Mouse (Mus musculus): Measurements from ENCODE around the gene Pstk. TPM values are rescaled to one million over a fixed set of nuclear protein-coding genes. Genes with fewer than 3 reads are reported as not detected.

Pstk gene
- polyA plus RNA-seq, 1 experiment from 2014 or later, result 39.6 TPM

- Histone ChIP-seq H3K4me1 (no peaks in the 10 kb centered on the region), H3K27ac (no peak overlapping the region), H3K9ac (no peak overlapping the region), H3K27me3 (no peaks in the 10 kb centered on the region), H3K9me3 (replicated peaks) (no peaks in the 10 kb centered on the region), H3K4me2 (no peak overlapping the region), H3K36me3 (ENCODE audit: poor library complexity, severe bottlenecking) (peaks cover 31% of the 10 kb centered on the region), H3K4me3 (no peak overlapping the region)
- WGBS, result 92% methylated on average over 5 of the region's 5 CpGs
- ATAC-seq, result no peak
These were observed 56.4 kb downstream of the Pstk start for GRCm38 (mm10) chr7:131427331-131427730.

DNA sequence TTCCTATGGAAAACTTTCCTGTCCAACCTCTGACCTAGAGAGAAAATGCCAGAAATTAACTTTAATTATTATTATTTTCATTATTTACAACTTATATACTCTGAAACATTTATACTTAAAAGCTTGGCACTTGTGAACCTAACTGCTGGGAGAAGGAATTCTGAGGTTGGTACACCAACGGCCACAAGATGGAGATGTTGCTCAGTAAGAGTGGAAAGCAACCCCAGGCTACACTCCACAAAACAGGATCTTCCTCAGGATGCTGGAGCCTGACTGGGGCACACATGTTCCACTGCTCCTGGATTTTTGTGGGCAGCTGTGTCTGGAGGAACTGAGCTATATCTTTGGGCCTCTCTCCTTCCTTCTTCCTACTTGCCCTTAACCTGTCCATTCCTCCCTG lies 61.3 kb downstream of the Pstk start:
- Histone ChIP-seq H3K27ac (no peak overlapping the region), H3K4me1 (no peaks in the 10 kb centered on the region), H3K27me3 (peaks cover 5% of the 10 kb centered on the region; the same call in 1 of the 2 replicates), H3K4me2 (no peak overlapping the region), H3K36me3 (ENCODE audit: poor library complexity, severe bottlenecking) (peaks cover 25% of the 10 kb centered on the region), H3K9me3 (replicated peaks) (no peaks in the 10 kb centered on the region), H3K4me3 (no peak overlapping the region), H3K9ac (no peak overlapping the region)
- no peak for ATAC-seq
- WGBS, result 5% methylated on average over 1 of the region's 1 CpGs

- Histone ChIP-seq H3K4me2 (no peak overlapping the region), H3K36me3 (ENCODE audit: poor library complexity, severe bottlenecking) (peaks cover 20% of the 10 kb centered on the region), H3K9me3 (replicated peaks) (no peaks in the 10 kb centered on the region), H3K27ac (no peak overlapping the region), H3K4me1 (no peaks in the 10 kb centered on the region), H3K9ac (no peak overlapping the region), H3K4me3 (no peak overlapping the region), H3K27me3 (peaks cover 5% of the 10 kb centered on the region; the same call in 1 of the 2 replicates)
- WGBS, result 76% methylated on average over 1 of the region's 1 CpGs
- ATAC-seq, result no peak
These were observed 63.3 kb downstream of the Pstk start for GRCm38 (mm10) chr7:131434276-131434675.

GRCm38 (mm10) chr7:131437051-131437450 lies 66.1 kb downstream of the Pstk start:
- Histone ChIP-seq H3K27me3 (peaks cover 5% of the 10 kb centered on the region; the same call in 1 of the 2 replicates), H3K9me3 (replicated peaks) (no peaks in the 10 kb centered on the region), H3K4me2 (no peak overlapping the region), H3K4me3 (no peak overlapping the region), H3K36me3 (ENCODE audit: poor library complexity, severe bottlenecking) (peaks cover 15% of the 10 kb centered on the region), H3K27ac (no peak overlapping the region), H3K4me1 (no peaks in the 10 kb centered on the region), H3K9ac (no peak overlapping the region)
- WGBS, result 68% methylated on average over 3 of the region's 3 CpGs
- no peak for ATAC-seq

Other genes starting within 250 kb of the Pstk start
- not detected in 2 replicates for gene 4933402N03Rik, start 224.8 kb upstream of the Pstk start, polyA plus RNA-seq (2015; fragmentation: Nextera tagmentation; extraction: Ambion mirVana)
- not detected in 2 replicates for gene 5430419D17Rik, start 196.7 kb upstream of the Pstk start, polyA plus RNA-seq (2015; fragmentation: Nextera tagmentation; extraction: Ambion mirVana)
- gene Cuzd1, start 48.8 kb upstream of the Pstk start, polyA plus RNA-seq (2015; fragmentation: Nextera tagmentation; extraction: Ambion mirVana), result not detected in 2 replicates
- gene Fam24b, start 41.6 kb upstream of the Pstk start, polyA plus RNA-seq (2015; fragmentation: Nextera tagmentation; extraction: Ambion mirVana), result not detected in 2 replicates
- not detected in 2 replicates for gene Fam24a, start 37.3 kb upstream of the Pstk start, polyA plus RNA-seq (2015; fragmentation: Nextera tagmentation; extraction: Ambion mirVana)
- 17.9 and 18.7 TPM in 2 replicates for gene 2310057M21Rik, start 8.4 kb upstream of the Pstk start, polyA plus RNA-seq (2015; fragmentation: Nextera tagmentation; extraction: Ambion mirVana)
- 17.0 and 17.1 TPM in 2 replicates for gene Ikzf5, start 39.4 kb downstream of the Pstk start, polyA plus RNA-seq (2015; fragmentation: Nextera tagmentation; extraction: Ambion mirVana)
- 86.1 and 89.4 TPM in 2 replicates for gene Acadsb, start 39.5 kb downstream of the Pstk start, polyA plus RNA-seq (2015; fragmentation: Nextera tagmentation; extraction: Ambion mirVana)
- gene Hmx3, start 171.7 kb downstream of the Pstk start, polyA plus RNA-seq (2015; fragmentation: Nextera tagmentation; extraction: Ambion mirVana), result 0.31 and 0.56 TPM in 2 replicates
- gene Hmx2, start 177.6 kb downstream of the Pstk start, polyA plus RNA-seq (2015; fragmentation: Nextera tagmentation; extraction: Ambion mirVana), result 0.44 and 0.99 TPM in 2 replicates
- gene Bub3, start 189.1 kb downstream of the Pstk start, polyA plus RNA-seq (2015; fragmentation: Nextera tagmentation; extraction: Ambion mirVana), result 240 and 247 TPM in 2 replicates